Mouse (Mus musculus) neural tube, embryonic 13.5 days (tissue): ENCODE measurements around the gene Mroh7. TPM values are rescaled to one million over a fixed set of nuclear protein-coding genes. Genes with fewer than 3 reads are reported as not detected.
A peak's percentile ranks its signal among the peaks of the same experiment; 100 is the strongest.

Experiments used
- ATAC-seq: fragments of 200-750 bp; cut with Nextera tagmentation; 2 replicates; pipeline ENCODE4 v1.8.0; 2017; ENCODE audit warnings: low read depth, mild to moderate bottlenecking, moderate TSS enrichment, moderate library complexity
- H3K27ac ChIP-seq: fragments of 300-500 bp; sonication (generic); replicated peaks from 2 replicates; pipeline ENCODE4 v1.5.1; 2015; ENCODE audit warnings: moderate library complexity, mild to moderate bottlenecking, inconsistent platforms
- H3K27me3 ChIP-seq: fragments of 300-500 bp; sonication (generic); 2 replicates; pipeline ENCODE4 v1.6.1; 2015; ENCODE audit warnings: mild to moderate bottlenecking, inconsistent platforms
- H3K36me3 ChIP-seq: fragments of 300-500 bp; sonication (generic); 2 replicates; pipeline ENCODE4 v1.6.1; 2015; ENCODE audit warnings: mild to moderate bottlenecking, inconsistent platforms
- H3K4me1 ChIP-seq: fragments of 300-500 bp; sonication (generic); replicated peaks from 2 replicates; pipeline ENCODE4 v1.6.1; 2015; ENCODE audit warnings: inconsistent platforms
- H3K4me2 ChIP-seq: fragments of 300-500 bp; sonication (generic); 2 replicates; pipeline ENCODE4 v1.6.1; 2015; ENCODE audit warnings: inconsistent platforms, mild to moderate bottlenecking, moderate library complexity
- H3K4me3 ChIP-seq: fragments of 300-500 bp; sonication (generic); 2 replicates; pipeline ENCODE4 v1.5.1; 2015; ENCODE audit warnings: mild to moderate bottlenecking, inconsistent platforms
- H3K9ac ChIP-seq: fragments of 300-500 bp; sonication (generic); 2 replicates; pipeline ENCODE4 v1.6.1; 2015; ENCODE audit warnings: moderate library complexity, mild to moderate bottlenecking, inconsistent platforms
- H3K9me3 ChIP-seq: fragments of 300-500 bp; sonication (generic); 2 replicates; pipeline ENCODE4 v1.6.1; 2016; ENCODE audit warnings: inconsistent platforms
- WGBS: fragments of 180-500 bp; shearing (Covaris S2); methylation state at CpG from one replicate; pipeline ENCODE4 v1.1.7; 2015; 5-methylcytosine and 5-hydroxymethylcytosine counted together
- polyA plus RNA-seq: library from polyadenylated mRNA; unstranded; fragments of >200 nt; fragmentation: Nextera tagmentation; extraction: Ambion mirVana; gene quantifications from 2 replicates; pipeline ENCODE4 v1.2.1, GENCODE M21; 2015

Gene Mroh7
- polyA plus RNA-seq, 1 experiment from 2014 or later: 0.54 TPM

- no peak overlapping the region for H3K27ac ChIP-seq
- H3K9ac ChIP-seq: no peak overlapping the region
- H3K4me1 ChIP-seq: no peaks in the 10 kb centered on the region
- H3K4me3 ChIP-seq: no peak overlapping the region
- 49% methylated on average over 3 of the region's 3 CpGs for WGBS
- no peaks in the 10 kb centered on the region for H3K27me3 ChIP-seq
- H3K4me2 ChIP-seq: no peak overlapping the region
- H3K9me3 ChIP-seq: no peaks in the 10 kb centered on the region
- no peaks in the 10 kb centered on the region for H3K36me3 ChIP-seq
- ATAC-seq: no peak
These were observed 42.0 kb downstream of the Mroh7 start for GRCm38 (mm10) chr4:106688636-106689296.

- WGBS: 52% methylated on average over 2 of the region's 2 CpGs
- no peak overlapping the region for H3K9ac ChIP-seq
- H3K4me3 ChIP-seq: no peak overlapping the region
- H3K27me3 ChIP-seq: no peaks in the 10 kb centered on the region
- no peak overlapping the region for H3K4me2 ChIP-seq
- H3K9me3 ChIP-seq: no peaks in the 10 kb centered on the region
- H3K36me3 ChIP-seq: peaks cover 11% of the 10 kb centered on the region
- peaks cover 20% of the 10 kb centered on the region for H3K4me1 ChIP-seq
- H3K27ac ChIP-seq: no peak overlapping the region
- ATAC-seq: no peak
These were observed 49.8 kb downstream of the Mroh7 start for GRCm38 (mm10) chr4:106680955-106681354.

- H3K4me3 ChIP-seq: peak overlapping the region; percentile 71
- H3K27ac ChIP-seq: no peak overlapping the region
- no peaks in the 10 kb centered on the region for H3K27me3 ChIP-seq
- peaks cover 29% of the 10 kb centered on the region for H3K36me3 ChIP-seq
- H3K4me2 ChIP-seq: peak overlapping the region; percentile 90
- peak; percentile 17; the same call in 1 of the 2 replicates for ATAC-seq
- no peaks in the 10 kb centered on the region for H3K9me3 ChIP-seq
- 44% methylated on average over 3 of the region's 3 CpGs for WGBS
- H3K9ac ChIP-seq: no peak overlapping the region
- H3K4me1 ChIP-seq: peaks cover 20% of the 10 kb centered on the region
These were observed 51.6 kb downstream of the Mroh7 start for GRCm38 (mm10) chr4:106679152-106679551.

- H3K27me3 ChIP-seq: no peaks in the 10 kb centered on the region
- H3K36me3 ChIP-seq: peaks cover 34% of the 10 kb centered on the region
- H3K27ac ChIP-seq: no peak within 1 kb of the TSS
- under 1% methylated on average over 43 of the region's 43 CpGs for WGBS
- H3K4me3 ChIP-seq: peak within 1 kb of the TSS; percentile 71
- H3K4me1 ChIP-seq: peaks cover 20% of the 10 kb centered on the region
- peak within 1 kb of the TSS; percentile 90 for H3K4me2 ChIP-seq
- peak; percentile 94 for ATAC-seq
- peak within 1 kb of the TSS; percentile 87 for H3K9ac ChIP-seq
- H3K9me3 ChIP-seq: no peaks in the 10 kb centered on the region
These were observed 52.1 kb downstream of the Mroh7 start, which contains the start of gene Ttc4 for GRCm38 (mm10) chr4:106678442-106679118. TSS of gene Ttc4 (minus strand) at chr4:106678944.

- no peak for ATAC-seq
- no peak overlapping the region for H3K4me3 ChIP-seq
- no peaks in the 10 kb centered on the region for H3K9me3 ChIP-seq
- no peak overlapping the region for H3K27ac ChIP-seq
- no peak overlapping the region for H3K4me2 ChIP-seq
- peaks cover 20% of the 10 kb centered on the region for H3K4me1 ChIP-seq
- H3K36me3 ChIP-seq: peaks cover 53% of the 10 kb centered on the region
- WGBS: 91% methylated on average over 5 of the region's 5 CpGs
- H3K27me3 ChIP-seq: no peaks in the 10 kb centered on the region
- H3K9ac ChIP-seq: no peak overlapping the region
These were observed 54.0 kb downstream of the Mroh7 start for GRCm38 (mm10) chr4:106676749-106677148.

- 94% methylated on average over 2 of the region's 2 CpGs for WGBS
These were observed 64.2 kb downstream of the Mroh7 start for GRCm38 (mm10) chr4:106666546-106666945.

GRCm38 (mm10) chr4:106665673-106666072 lies 65.1 kb downstream of the Mroh7 start:
- no peaks in the 10 kb centered on the region for H3K9me3 ChIP-seq
- H3K4me3 ChIP-seq: no peak overlapping the region
- H3K27ac ChIP-seq: no peak overlapping the region
- H3K36me3 ChIP-seq: peaks cover 100% of the 10 kb centered on the region
- H3K4me2 ChIP-seq: no peak overlapping the region
- H3K27me3 ChIP-seq: no peaks in the 10 kb centered on the region
- ATAC-seq: no peak
- 95% methylated on average over 10 of the region's 10 CpGs for WGBS
- H3K4me1 ChIP-seq: no peaks in the 10 kb centered on the region
- no peak overlapping the region for H3K9ac ChIP-seq

More at GRCm38 (mm10) chr4:106666546-106666945, 64.2 kb downstream of the Mroh7 start:
- ATAC-seq: no peak
- H3K4me1 ChIP-seq: no peaks in the 10 kb centered on the region
- H3K27ac ChIP-seq: no peak overlapping the region
- peaks cover 100% of the 10 kb centered on the region for H3K36me3 ChIP-seq
- no peaks in the 10 kb centered on the region for H3K27me3 ChIP-seq
- H3K4me2 ChIP-seq: no peak overlapping the region
- no peaks in the 10 kb centered on the region for H3K9me3 ChIP-seq
- H3K4me3 ChIP-seq: no peak overlapping the region
- no peak overlapping the region for H3K9ac ChIP-seq

GRCm38 (mm10) chr4:106665269-106665668 lies 65.5 kb downstream of the Mroh7 start:
- Histone ChIP-seq H3K9me3 (no peaks in the 10 kb centered on the region), H3K4me1 (no peaks in the 10 kb centered on the region), H3K27ac (no peak overlapping the region), H3K4me3 (no peak overlapping the region), H3K36me3 (peaks cover 100% of the 10 kb centered on the region), H3K4me2 (no peak overlapping the region), H3K9ac (no peak overlapping the region), H3K27me3 (no peaks in the 10 kb centered on the region)
- 98% methylated on average over 2 of the region's 2 CpGs for WGBS
- no peak for ATAC-seq

- no peak overlapping the region for H3K4me3 ChIP-seq
- peaks cover 100% of the 10 kb centered on the region for H3K36me3 ChIP-seq
- 90% methylated on average over 6 of the region's 6 CpGs for WGBS
- H3K9me3 ChIP-seq: no peaks in the 10 kb centered on the region
- no peaks in the 10 kb centered on the region for H3K27me3 ChIP-seq
- no peak overlapping the region for H3K9ac ChIP-seq
- no peak overlapping the region for H3K4me2 ChIP-seq
- ATAC-seq: no peak
- H3K4me1 ChIP-seq: no peaks in the 10 kb centered on the region
- H3K27ac ChIP-seq: no peak overlapping the region
These were observed 66.0 kb downstream of the Mroh7 start for GRCm38 (mm10) chr4:106664697-106665096.

GRCm38 (mm10) chr4:106663956-106664470 lies 66.7 kb downstream of the Mroh7 start:
- no peaks in the 10 kb centered on the region for H3K9me3 ChIP-seq
- ATAC-seq: no peak
- no peaks in the 10 kb centered on the region for H3K4me1 ChIP-seq
- 94% methylated on average over 5 of the region's 5 CpGs for WGBS
- H3K27ac ChIP-seq: no peak overlapping the region
- no peaks in the 10 kb centered on the region for H3K27me3 ChIP-seq
- H3K36me3 ChIP-seq: peaks cover 100% of the 10 kb centered on the region
- H3K9ac ChIP-seq: no peak overlapping the region
- H3K4me3 ChIP-seq: no peak overlapping the region
- no peak overlapping the region for H3K4me2 ChIP-seq

GRCm38 (mm10) chr4:106655681-106656080 lies 75.0 kb downstream of the Mroh7 start:
- Histone ChIP-seq H3K9ac (no peak overlapping the region), H3K4me2 (no peak overlapping the region), H3K4me3 (no peak overlapping the region), H3K36me3 (peaks cover 69% of the 10 kb centered on the region), H3K9me3 (no peaks in the 10 kb centered on the region), H3K4me1 (peaks cover 7% of the 10 kb centered on the region), H3K27me3 (no peaks in the 10 kb centered on the region), H3K27ac (no peak overlapping the region)
- ATAC-seq: no peak
- 83% methylated on average over 10 of the region's 10 CpGs for WGBS

GRCm38 (mm10) chr4:106653051-106653450 lies 77.7 kb downstream of the Mroh7 start:
- WGBS: 93% methylated on average over 15 of the region's 15 CpGs
- peaks cover 45% of the 10 kb centered on the region for H3K36me3 ChIP-seq
- no peak for ATAC-seq

More at GRCm38 (mm10) chr4:106653051-106653450, 77.7 kb downstream of the Mroh7 start:
- H3K4me2 ChIP-seq: no peak overlapping the region
- H3K4me1 ChIP-seq: peaks cover 12% of the 10 kb centered on the region
- no peaks in the 10 kb centered on the region for H3K9me3 ChIP-seq
- H3K4me3 ChIP-seq: no peak overlapping the region
- H3K27me3 ChIP-seq: peaks cover 11% of the 10 kb centered on the region
- no peak overlapping the region for H3K27ac ChIP-seq
- no peak overlapping the region for H3K9ac ChIP-seq
